In the genomic region with DNA sequence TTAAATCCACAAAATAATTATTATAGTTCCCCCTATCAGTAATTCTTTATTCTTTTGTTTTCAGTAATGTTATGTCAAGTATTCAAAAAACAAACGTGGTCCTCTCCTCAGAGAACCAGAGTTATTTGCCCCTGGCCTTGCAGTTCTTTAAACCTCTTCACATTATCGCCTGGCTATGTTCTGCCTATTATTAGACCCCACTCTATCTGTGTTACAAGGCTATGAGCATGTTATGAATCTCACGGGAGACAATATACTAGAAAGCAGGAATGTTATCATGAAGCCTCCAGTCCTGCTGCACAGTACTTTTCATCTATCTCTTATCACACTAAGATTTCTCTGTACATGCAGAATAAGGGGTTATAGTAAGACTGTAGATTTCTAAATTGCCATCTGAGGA, we compare ENCODE assay signal across 21 mouse cellular contexts. TPM values are rescaled to one million over a fixed set of nuclear protein-coding genes. Genes with fewer than 3 reads are reported as not detected.
DNase-seq lines count a peak whose midpoint lies in the region; ATAC-seq lines count a peak whose summit lies in the region.
"Had no signal": no experiment of that assay in that cellular context is flagged by ENCODE, and none has a peak within 500 bp of the region (broad histone marks: within the 10 kb centered on the region; RNA-seq: fewer than 3 reads in every experiment).

No protein-coding gene starts in this region.

- intact Hi-C loops in heart, postnatal 36 days (cut with DNase I), result loop anchor here (1.0 kb wide), 1 partner anchor 9 kb away; no protein-coding TSS in a partner anchor

- H3K9ac ChIP-seq in heart, embryonic 14.5 days (ENCODE audit: low read length), result no peak overlapping the region
- H3K9ac ChIP-seq in heart, embryonic 16.5 days (ENCODE audit: low read length), result no peak overlapping the region
- H3K9ac ChIP-seq: embryonic facial prominence, embryonic 13.5 days; embryonic facial prominence, embryonic 15.5 days; forebrain, embryonic 12.5 days had no signal

- H3K9me3 ChIP-seq in heart, embryonic 14.5 days (ENCODE audit: control insufficient read depth, low read length), result peaks cover 5% of the 10 kb centered on the region; the same call in 1 of the 2 replicates
- H3K9me3 ChIP-seq in heart, embryonic 16.5 days (replicated peaks; ENCODE audit: control insufficient read depth, low read length), result peaks cover 7% of the 10 kb centered on the region
- H3K9me3 ChIP-seq: embryonic facial prominence, embryonic 15.5 days had no signal

- peaks cover 33% of the 10 kb centered on the region for H3K36me3 ChIP-seq in heart, embryonic 14.5 days (ENCODE audit: control insufficient read depth, insufficient read depth, low read length)
- H3K36me3 ChIP-seq in heart, embryonic 16.5 days (ENCODE audit: control insufficient read depth, insufficient read depth), result peaks cover 13% of the 10 kb centered on the region

- H3K4me2 ChIP-seq in heart, embryonic 14.5 days (ENCODE audit: low read length), result peak overlapping the region; percentile 36
- no peak overlapping the region for H3K4me2 ChIP-seq in heart, embryonic 16.5 days (ENCODE audit: low read depth, low read length)
- H3K4me2 ChIP-seq: embryonic facial prominence, embryonic 13.5 days; embryonic facial prominence, embryonic 15.5 days; forebrain, embryonic 12.5 days had no signal

- no peak overlapping the region for H3K4me3 ChIP-seq in heart, embryonic 14.5 days (ENCODE audit: control insufficient read depth in 1 of 2, insufficient read depth in 1 of 2, low read depth in 1 of 2, low read length in 2 of 2)
- no peak overlapping the region for H3K4me3 ChIP-seq in heart, embryonic 16.5 days (ENCODE audit: low read length)
- H3K4me3 ChIP-seq: embryonic facial prominence, embryonic 13.5 days; embryonic facial prominence, embryonic 15.5 days; erythroblast, embryonic 14.5 days; forebrain, embryonic 10.5 days; forebrain, embryonic 12.5 days had no signal

- no peaks in the 10 kb centered on the region for H3K27me3 ChIP-seq in heart, embryonic 14.5 days (ENCODE audit: control insufficient read depth, insufficient read depth, low read length)
- no peaks in the 10 kb centered on the region for H3K27me3 ChIP-seq in heart, embryonic 16.5 days (ENCODE audit: control insufficient read depth, insufficient read depth, low read length)
- H3K27me3 ChIP-seq: embryonic facial prominence, embryonic 13.5 days; embryonic facial prominence, embryonic 15.5 days; forebrain, embryonic 12.5 days had no signal

- WGBS in heart, embryonic 14.5 days, result 31% methylated on average over 3 of the region's 3 CpGs
- 52% methylated on average over 3 of the region's 3 CpGs for WGBS in heart, embryonic 16.5 days

- peaks cover 0 to 14% of the 10 kb centered on the region in 2 experiments; a peak in 1 of 4 replicates for H3K4me1 ChIP-seq in heart, embryonic 14.5 days (ENCODE audit: control insufficient read depth in 2 of 2, insufficient read depth in 2 of 2, low read length in 2 of 2)
- peaks cover 6% of the 10 kb centered on the region for H3K4me1 ChIP-seq in heart, embryonic 16.5 days (ENCODE audit: control insufficient read depth, insufficient read depth, low read length)
- H3K4me1 ChIP-seq: embryonic facial prominence, embryonic 13.5 days; embryonic facial prominence, embryonic 15.5 days; forebrain, embryonic 10.5 days; forebrain, embryonic 12.5 days had no signal

- no peak for ATAC-seq in heart, embryonic 14.5 days (ENCODE audit: insufficient number of reproducible peaks, insufficient read depth, low FRiP score, low read depth)
- ATAC-seq in heart, embryonic 16.5 days (replicated peaks; ENCODE audit: extremely low read depth, insufficient read depth, low FRiP score), result peak; percentile 60; the same call in 1 of the 2 replicates
- ATAC-seq: forebrain, embryonic 14.5 days; forebrain, embryonic 16.5 days had no signal

- H3K27ac ChIP-seq in heart, embryonic 14.5 days (replicated peaks in 1 of 2; ENCODE audit: control insufficient read depth in 1 of 2, insufficient read depth in 1 of 2, low read depth in 2 of 2, low read length in 2 of 2), result peak overlapping the region in 1 of 2 experiments; percentile 69; a peak in 2 of 4 replicates
- no peak overlapping the region; the same call in 1 of the 2 replicates for H3K27ac ChIP-seq in heart, embryonic 16.5 days (ENCODE audit: low read length)
- H3K27ac ChIP-seq: embryonic facial prominence, embryonic 13.5 days; embryonic facial prominence, embryonic 15.5 days; forebrain, embryonic 10.5 days; forebrain, embryonic 12.5 days had no signal

- DNase-seq in heart, postnatal 36 days, result no peak
- no peak for DNase-seq in heart, adult 11 months
- DNase-seq: adrenal gland, adult 2 months; adrenal gland, postnatal 10 days; adrenal gland, postnatal 25 days; cerebellum, adult 11 months; cerebellum, adult 18-20 months; cerebellum, adult 8-10 months; cerebellum, adult 9-11 months; cerebellum, postnatal 14 days; cerebellum, postnatal 36 days; embryo, embryonic 11 days had no signal

RNA-seq across cellular contexts. Expression of a gene that starts 35.2 kb away (rescaled TPM):
- polyA plus RNA-seq in heart, embryonic 14.5 days (2014; fragmentation: Nextera tagmentation; extraction: Ambion mirVana), result 18.3 and 18.5 TPM in 2 replicates
- 10 to 100 TPM; 10.7 to 11.2 TPM for total RNA-seq in heart, postnatal 36 days (2021)
- 17.4 and 19.0 TPM in 2 replicates for polyA plus RNA-seq in heart, embryonic 16.5 days (2015; fragmentation: Nextera tagmentation; extraction: Ambion mirVana)
